Mouse (Mus musculus) limb, embryonic 13.5 days (tissue): ENCODE data around the gene Trafd1. TPM values are rescaled to one million over a fixed set of nuclear protein-coding genes. Genes with fewer than 3 reads are reported as not detected.
"Not testable (repeated sequence)": the region's sequence is repeated elsewhere in the genome, so short reads cannot be mapped to it uniquely, and the experiment has no call there.

Experiments used
- ATAC-seq: fragments of 200-750 bp; cut with Nextera tagmentation; 2 replicates; pipeline ENCODE4 v1.8.0; 2017; ENCODE audit warnings: low read depth, moderate number of reproducible peaks, moderate TSS enrichment; ENCODE audit not compliant: low FRiP score
- H3K27ac ChIP-seq: fragments of 300-500 bp; sonication (generic); 2 replicates; pipeline ENCODE4 v1.5.1; 2015; ENCODE audit warnings: inconsistent platforms, mild to moderate bottlenecking, moderate library complexity
- H3K27me3 ChIP-seq: fragments of 300-500 bp; sonication (generic); 2 replicates; pipeline ENCODE4 v1.6.1; 2015; ENCODE audit warnings: mild to moderate bottlenecking, inconsistent platforms
- H3K36me3 ChIP-seq: fragments of 300-500 bp; sonication (generic); 2 replicates; pipeline ENCODE4 v1.6.1; 2015; ENCODE audit warnings: inconsistent platforms, mild to moderate bottlenecking, moderate library complexity
- H3K4me1 ChIP-seq: fragments of 300-500 bp; sonication (generic); 2 replicates; pipeline ENCODE4 v1.6.1; 2015; ENCODE audit warnings: inconsistent platforms
- H3K4me2 ChIP-seq: fragments of 300-500 bp; sonication (generic); replicated peaks from 2 replicates; pipeline ENCODE4 v1.6.1; 2015; ENCODE audit warnings: inconsistent platforms, mild to moderate bottlenecking, moderate library complexity
- H3K4me3 ChIP-seq: fragments of 300-500 bp; sonication (generic); 2 replicates; pipeline ENCODE4 v1.5.1; 2015; ENCODE audit warnings: moderate library complexity, mild to moderate bottlenecking, inconsistent platforms
- H3K9ac ChIP-seq: fragments of 300-500 bp; sonication (generic); 2 replicates; pipeline ENCODE4 v1.6.1; 2015; ENCODE audit warnings: mild to moderate bottlenecking, inconsistent platforms
- H3K9me3 ChIP-seq: fragments of 300-500 bp; sonication (generic); 2 replicates; pipeline ENCODE4 v1.6.1; 2016; ENCODE audit warnings: inconsistent platforms
- WGBS: fragments of 180-500 bp; shearing (Covaris S2); methylation state at CpG from one replicate; pipeline ENCODE4 v1.1.7; 2015; 5-methylcytosine and 5-hydroxymethylcytosine counted together
- polyA plus RNA-seq: library from polyadenylated mRNA; unstranded; fragments of >200 nt; fragmentation: Nextera tagmentation; extraction: Ambion mirVana; gene quantifications from 2 replicates; pipeline ENCODE4 v1.2.1, GENCODE M21; 2015

Gene Trafd1
- polyA plus RNA-seq, 1 experiment from 2014 or later: 78.5 TPM

- Histone ChIP-seq H3K9ac (no peak overlapping the region), H3K4me3 (no peak overlapping the region), H3K4me2 (no peak overlapping the region), H3K27ac (no peak overlapping the region), H3K9me3 (peaks cover 7% of the 10 kb centered on the region), H3K36me3 (peaks cover 72% of the 10 kb centered on the region), H3K4me1 (peaks cover 17% of the 10 kb centered on the region), H3K27me3 (no peaks in the 10 kb centered on the region)
- 90% methylated on average over 2 of the region's 2 CpGs for WGBS
- no peak for ATAC-seq
These were observed 4.7 kb downstream of the Trafd1 start for GRCm38 (mm10) chr5:121380692-121381091.

DNA sequence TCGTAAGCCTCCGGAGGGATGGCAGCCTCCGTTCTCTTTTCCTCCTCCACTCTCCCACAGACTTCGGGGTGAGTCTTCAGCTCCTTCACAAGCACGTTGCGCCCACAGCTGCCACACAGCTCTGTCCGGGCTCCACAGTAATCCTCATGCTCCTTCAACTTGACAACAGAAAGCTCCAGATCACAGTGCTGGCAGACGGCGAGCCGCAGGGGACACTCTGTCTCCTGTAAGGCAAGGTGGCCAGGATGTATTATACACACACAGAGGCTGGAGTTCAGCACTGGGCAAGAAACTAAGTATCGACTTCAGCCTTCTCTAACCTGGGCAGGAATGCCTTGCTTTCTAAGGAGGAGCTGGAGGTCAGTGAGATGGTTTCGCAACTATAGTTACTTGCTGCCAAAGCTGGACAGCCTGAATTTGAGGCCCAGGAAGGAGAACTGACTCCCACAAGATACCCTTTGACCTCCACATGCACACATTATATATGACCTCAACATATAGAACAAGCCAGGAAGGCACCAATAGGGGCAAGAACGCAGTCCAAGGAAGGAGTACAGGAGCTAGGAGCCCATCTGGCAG lies 6.7 kb downstream of the Trafd1 start:
- Histone ChIP-seq H3K4me3 (no peak overlapping the region), H3K9me3 (peaks cover 7% of the 10 kb centered on the region), H3K36me3 (peaks cover 89% of the 10 kb centered on the region), H3K27me3 (no peaks in the 10 kb centered on the region), H3K4me2 (no peak overlapping the region), H3K4me1 (peaks cover 10% of the 10 kb centered on the region; the same call in 1 of the 2 replicates), H3K27ac (no peak overlapping the region), H3K9ac (no peak overlapping the region)
- ATAC-seq: no peak
- 90% methylated on average over 13 of the region's 13 CpGs for WGBS

- H3K4me1 ChIP-seq, H3K27ac ChIP-seq, H3K9ac ChIP-seq, H3K27me3 ChIP-seq, H3K4me3 ChIP-seq, H3K9me3 ChIP-seq, H3K4me2 ChIP-seq, ATAC-seq: not testable (repeated sequence)
- H3K36me3 ChIP-seq: peaks cover 93% of the 10 kb centered on the region
- 74% methylated on average over 5 of the region's 5 CpGs for WGBS
These were observed 8.5 kb downstream of the Trafd1 start for GRCm38 (mm10) chr5:121376972-121377371.

GRCm38 (mm10) chr5:121374790-121375189 lies 10.6 kb downstream of the Trafd1 start:
- no peak for ATAC-seq
- Histone ChIP-seq H3K4me3 (no peak overlapping the region), H3K9ac (no peak overlapping the region), H3K9me3 (no peaks in the 10 kb centered on the region), H3K4me2 (no peak overlapping the region), H3K27me3 (no peaks in the 10 kb centered on the region), H3K36me3 (peaks cover 91% of the 10 kb centered on the region), H3K4me1 (no peaks in the 10 kb centered on the region), H3K27ac (no peak overlapping the region)
- WGBS: 82% methylated on average over 3 of the region's 3 CpGs

- Histone ChIP-seq H3K27me3 (no peaks in the 10 kb centered on the region), H3K4me3 (no peak overlapping the region), H3K4me2 (no peak overlapping the region), H3K4me1 (no peaks in the 10 kb centered on the region), H3K27ac (no peak overlapping the region), H3K36me3 (peaks cover 91% of the 10 kb centered on the region), H3K9me3 (no peaks in the 10 kb centered on the region), H3K9ac (no peak overlapping the region)
- 87% methylated on average over 6 of the region's 6 CpGs for WGBS
- no peak for ATAC-seq
These were observed 13.7 kb downstream of the Trafd1 start for GRCm38 (mm10) chr5:121371712-121372111.

GRCm38 (mm10) chr5:121367255-121367654 lies 18.2 kb downstream of the Trafd1 start:
- H3K4me2 ChIP-seq: no peak overlapping the region
- no peaks in the 10 kb centered on the region for H3K4me1 ChIP-seq
- no peak overlapping the region for H3K4me3 ChIP-seq
- no peak for ATAC-seq
- WGBS: 83% methylated on average over 4 of the region's 4 CpGs
- H3K9me3 ChIP-seq: no peaks in the 10 kb centered on the region
- peaks cover 94% of the 10 kb centered on the region for H3K36me3 ChIP-seq
- no peak overlapping the region for H3K27ac ChIP-seq
- H3K9ac ChIP-seq: no peak overlapping the region
- no peaks in the 10 kb centered on the region for H3K27me3 ChIP-seq

GRCm38 (mm10) chr5:121366449-121367225 lies 18.8 kb downstream of the Trafd1 start:
- Histone ChIP-seq H3K36me3 (peaks cover 94% of the 10 kb centered on the region), H3K27ac (no peak overlapping the region), H3K4me1 (no peaks in the 10 kb centered on the region), H3K27me3 (no peaks in the 10 kb centered on the region), H3K4me3 (no peak overlapping the region), H3K9ac (no peak overlapping the region), H3K4me2 (no peak overlapping the region), H3K9me3 (no peaks in the 10 kb centered on the region)
- no peak for ATAC-seq
- WGBS: 83% methylated on average over 16 of the region's 16 CpGs

DNA sequence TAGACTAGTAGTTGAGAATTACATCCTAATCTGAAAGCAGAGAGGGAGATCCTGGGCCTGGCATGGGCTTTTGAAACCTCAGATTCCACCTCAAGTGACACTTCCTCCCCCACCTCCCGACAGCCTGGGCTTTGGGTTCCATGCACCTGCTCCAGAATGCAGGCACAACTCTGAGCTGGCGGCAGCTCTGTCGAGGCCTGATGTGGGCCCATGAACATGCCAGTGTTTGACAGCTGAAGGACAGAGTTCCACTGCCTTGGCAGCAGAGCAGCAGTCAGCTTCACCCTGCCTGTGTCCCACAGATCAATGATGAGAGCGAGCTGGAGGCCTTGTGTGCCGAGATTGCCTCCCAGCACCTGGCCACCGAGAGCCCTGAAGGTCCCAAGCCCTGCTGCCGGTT lies 22.0 kb downstream of the Trafd1 start:
- H3K4me3 ChIP-seq: no peak overlapping the region
- WGBS: 88% methylated on average over 7 of the region's 7 CpGs
- no peaks in the 10 kb centered on the region for H3K4me1 ChIP-seq
- H3K36me3 ChIP-seq: peaks cover 99% of the 10 kb centered on the region
- no peaks in the 10 kb centered on the region for H3K9me3 ChIP-seq
- no peak for ATAC-seq
- H3K27ac ChIP-seq: no peak overlapping the region
- H3K27me3 ChIP-seq: no peaks in the 10 kb centered on the region
- no peak overlapping the region for H3K9ac ChIP-seq
- H3K4me2 ChIP-seq: no peak overlapping the region

DNA sequence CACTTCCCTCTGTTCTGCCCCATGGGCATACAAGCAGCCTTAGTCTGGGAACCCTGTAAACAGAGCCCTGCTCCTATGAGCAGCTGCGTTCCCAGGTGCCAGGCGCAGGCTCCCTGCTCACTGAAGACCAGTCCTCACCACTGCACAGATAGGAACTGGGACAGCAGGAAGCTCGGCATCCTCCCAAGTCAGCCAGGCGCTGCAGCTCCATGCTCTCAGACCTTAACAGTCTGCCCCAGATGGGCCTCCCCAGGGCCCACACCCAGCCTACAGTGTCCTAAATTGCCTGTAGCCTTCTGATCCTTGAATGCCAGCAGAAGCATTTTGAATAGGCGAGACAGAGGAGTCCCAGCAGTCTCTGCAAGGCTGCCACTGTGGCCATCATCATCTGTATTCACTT lies 23.7 kb downstream of the Trafd1 start:
- no peaks in the 10 kb centered on the region for H3K27me3 ChIP-seq
- ATAC-seq: no peak
- H3K9ac ChIP-seq: no peak overlapping the region
- no peak overlapping the region for H3K27ac ChIP-seq
- no peak overlapping the region for H3K4me2 ChIP-seq
- no peak overlapping the region for H3K4me3 ChIP-seq
- H3K9me3 ChIP-seq: no peaks in the 10 kb centered on the region
- WGBS: 84% methylated on average over 5 of the region's 5 CpGs
- no peaks in the 10 kb centered on the region for H3K4me1 ChIP-seq
- H3K36me3 ChIP-seq: peaks cover 99% of the 10 kb centered on the region

GRCm38 (mm10) chr5:121359229-121359628 lies 26.2 kb downstream of the Trafd1 start:
- no peak for ATAC-seq
- 72% methylated on average over 9 of the region's 9 CpGs for WGBS
- no peaks in the 10 kb centered on the region for H3K4me1 ChIP-seq

DNA sequence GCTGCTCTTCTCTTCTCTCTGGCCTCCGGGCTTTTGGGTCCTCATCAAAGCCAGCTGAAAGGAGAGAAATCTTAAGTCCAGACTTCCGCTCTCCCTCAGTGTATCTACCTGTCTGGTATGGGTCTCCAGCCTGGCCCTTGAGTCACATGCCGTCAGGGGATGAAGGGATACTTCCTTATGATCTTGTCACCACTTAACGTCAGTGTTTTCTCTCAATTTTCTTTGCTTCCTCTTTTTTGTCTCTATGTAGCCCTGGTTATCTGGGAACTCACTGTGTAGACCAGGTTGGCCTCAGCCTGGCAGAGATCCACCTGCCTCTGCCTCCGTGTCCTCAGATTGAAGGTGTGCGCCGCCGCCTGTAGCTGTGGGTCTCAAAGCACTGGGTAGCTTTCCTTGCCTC lies 41.4 kb downstream of the Trafd1 start:
- no peaks in the 10 kb centered on the region for H3K27me3 ChIP-seq
- peaks cover 88% of the 10 kb centered on the region for H3K36me3 ChIP-seq
- ATAC-seq: no peak
- no peak overlapping the region for H3K27ac ChIP-seq
- H3K4me3 ChIP-seq: no peak overlapping the region
- no peaks in the 10 kb centered on the region for H3K9me3 ChIP-seq
- H3K9ac ChIP-seq: no peak overlapping the region
- WGBS: 94% methylated on average over 8 of the region's 8 CpGs
- H3K4me1 ChIP-seq: peaks cover 9% of the 10 kb centered on the region
- H3K4me2 ChIP-seq: no peak overlapping the region

More at GRCm38 (mm10) chr5:121359229-121359628, 26.2 kb downstream of the Trafd1 start:
- Histone ChIP-seq H3K36me3 (peaks cover 97% of the 10 kb centered on the region), H3K27me3 (no peaks in the 10 kb centered on the region), H3K27ac (no peak overlapping the region), H3K9ac (no peak overlapping the region), H3K9me3 (no peaks in the 10 kb centered on the region), H3K4me3 (no peak overlapping the region), H3K4me2 (no peak overlapping the region)

GRCm38 (mm10) chr5:121342490-121342889 lies 42.9 kb downstream of the Trafd1 start:
- WGBS: 87% methylated on average over 11 of the region's 11 CpGs
- H3K4me3 ChIP-seq: no peak overlapping the region
- no peaks in the 10 kb centered on the region for H3K9me3 ChIP-seq
- H3K27ac ChIP-seq: no peak overlapping the region
- H3K9ac ChIP-seq: no peak overlapping the region
- H3K4me2 ChIP-seq: no peak overlapping the region
- peaks cover 9% of the 10 kb centered on the region for H3K4me1 ChIP-seq
- no peaks in the 10 kb centered on the region for H3K27me3 ChIP-seq
- peaks cover 89% of the 10 kb centered on the region for H3K36me3 ChIP-seq
- ATAC-seq: no peak
